Mouse (Mus musculus) megakaryocyte, embryonic 14.5 days (primary cell): Measurements from ENCODE around the gene Psma7.

Source experiments
- FLI1 ChIP-seq: IDR thresholded peaks from 2 replicates; pipeline ENCODE4 v1.6.1; 2012; ENCODE audit warnings: low read length, inconsistent platforms, mixed read lengths
- GATA1 ChIP-seq: IDR thresholded peaks from 3 replicates; pipeline ENCODE4 v1.6.1; 2012; ENCODE audit warnings: mixed read lengths, low read length, inconsistent platforms, borderline replicate concordance

GRCm38 (mm10) chr2:180085926-180086636 is 43.8 kb upstream of the Psma7 start:
- no peak for TF ChIP-seq GATA1
- no peak for TF ChIP-seq FLI1
